Mouse (Mus musculus) right cerebral cortex, postnatal 36 days (tissue): Measurements from ENCODE around the gene Trip4.
A peak's percentile ranks its signal among the peaks of the same experiment; 100 is the strongest.

Experiments
- DNase-seq, 2 experiments: peaks; one replicate each; pipeline ENCODE4 v3.0.0; 2022; ENCODE audit warnings: low spot score in 2 of 2, mixed read lengths in 1 of 2

Gene Trip4

GRCm38 (mm10) chr9:65834628-65835354, 73.8 kb downstream of the Trip4 start:
- DNase-seq, result no peak

DNA sequence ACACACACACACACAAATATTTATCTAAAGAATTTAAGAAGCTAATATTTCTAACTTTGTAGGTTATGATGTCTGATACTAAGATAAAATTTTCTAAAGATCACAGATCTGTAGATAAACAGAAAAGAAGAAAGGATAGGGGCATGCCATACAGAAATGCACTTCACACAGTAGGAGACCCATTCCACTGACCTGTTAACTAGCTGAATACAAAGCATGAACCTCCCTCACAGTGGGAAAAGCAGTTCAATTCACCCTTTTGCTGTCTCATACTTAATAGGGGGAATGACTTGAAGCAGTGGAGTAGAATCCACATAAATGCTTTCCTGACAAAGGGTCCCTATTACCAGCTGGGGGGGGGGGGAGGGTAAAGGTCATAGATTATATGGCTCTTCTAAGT, 75.0 kb downstream of the Trip4 start:
- DNase-seq, result no peak

- DNase-seq, result no peak
These were observed 75.4 kb downstream of the Trip4 start for GRCm38 (mm10) chr9:65833230-65833629.

GRCm38 (mm10) chr9:65832041-65832440, 76.6 kb downstream of the Trip4 start:
- DNase-seq, result no peak

DNA sequence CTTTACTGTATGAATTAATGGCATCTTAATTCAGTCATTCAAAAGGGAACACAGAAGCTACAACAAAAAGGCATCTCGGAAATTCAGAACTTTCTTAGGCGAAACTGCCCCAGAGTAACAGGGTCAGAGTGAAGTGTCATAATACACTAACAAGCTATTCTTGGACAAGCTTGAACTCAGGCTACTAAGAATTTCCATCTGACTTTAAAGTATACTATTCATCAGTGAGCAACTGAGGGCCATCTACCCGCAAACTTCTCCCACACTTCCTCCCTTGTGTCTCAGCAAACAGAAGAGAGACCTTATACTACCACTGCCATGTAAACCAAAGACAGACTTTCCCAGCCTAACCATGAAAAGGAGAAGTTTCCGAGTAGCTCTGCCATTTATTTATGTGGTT, 77.4 kb downstream of the Trip4 start:
- DNase-seq, result no peak

- peak; percentile 12 to 72 for DNase-seq
These were observed 78.3 kb downstream of the Trip4 start for GRCm38 (mm10) chr9:65830255-65830654.

DNA sequence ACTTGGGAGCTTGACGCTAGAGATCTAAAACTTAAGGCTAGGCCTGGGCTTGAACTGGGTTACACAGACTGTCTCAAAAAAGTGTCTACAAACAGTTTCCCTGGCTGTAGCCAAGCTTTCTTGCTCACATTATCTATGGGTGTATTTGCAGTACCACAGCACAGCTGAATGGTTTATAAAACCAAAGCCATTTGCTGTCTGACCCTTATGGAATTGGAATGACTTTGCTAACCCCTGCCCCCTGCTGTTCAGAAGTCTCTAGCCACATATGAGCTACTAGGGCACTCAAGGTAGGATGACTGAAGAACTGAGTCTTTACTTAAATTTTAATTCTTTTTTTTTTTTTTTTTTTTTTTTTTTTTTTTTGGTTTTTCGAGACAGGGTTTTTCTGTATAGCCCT, 79.2 kb downstream of the Trip4 start:
- no peak for DNase-seq

DNA sequence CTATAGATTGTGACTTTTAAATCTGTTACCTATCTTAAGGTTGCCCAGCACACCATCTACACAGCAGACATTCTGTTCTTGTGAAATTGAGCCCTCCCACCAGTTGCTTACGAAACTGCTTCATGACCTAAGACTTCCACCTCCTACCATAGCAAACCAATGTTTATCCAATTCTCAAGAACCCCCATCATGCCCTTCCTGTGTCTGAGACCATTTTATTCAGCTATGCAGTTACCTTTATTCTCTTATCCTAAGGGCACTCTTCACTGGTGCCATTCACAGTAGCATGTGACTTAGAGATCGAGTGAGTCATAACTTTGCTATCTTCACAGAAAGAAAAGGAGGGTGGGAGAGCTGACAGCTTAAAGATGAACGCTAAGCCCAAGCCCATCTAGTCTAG, 80.1 kb downstream of the Trip4 start:
- DNase-seq, result no peak

GRCm38 (mm10) chr9:65828016-65828403, 80.6 kb downstream of the Trip4 start:
- no peak for DNase-seq

GRCm38 (mm10) chr9:65827344-65828015, 81.1 kb downstream of the Trip4 start, which contains the start of gene Zfp609:
Gene Zfp609, minus strand, starts transcription at chr9:65827564.
- peak; percentile 87 to 89 for DNase-seq

DNA sequence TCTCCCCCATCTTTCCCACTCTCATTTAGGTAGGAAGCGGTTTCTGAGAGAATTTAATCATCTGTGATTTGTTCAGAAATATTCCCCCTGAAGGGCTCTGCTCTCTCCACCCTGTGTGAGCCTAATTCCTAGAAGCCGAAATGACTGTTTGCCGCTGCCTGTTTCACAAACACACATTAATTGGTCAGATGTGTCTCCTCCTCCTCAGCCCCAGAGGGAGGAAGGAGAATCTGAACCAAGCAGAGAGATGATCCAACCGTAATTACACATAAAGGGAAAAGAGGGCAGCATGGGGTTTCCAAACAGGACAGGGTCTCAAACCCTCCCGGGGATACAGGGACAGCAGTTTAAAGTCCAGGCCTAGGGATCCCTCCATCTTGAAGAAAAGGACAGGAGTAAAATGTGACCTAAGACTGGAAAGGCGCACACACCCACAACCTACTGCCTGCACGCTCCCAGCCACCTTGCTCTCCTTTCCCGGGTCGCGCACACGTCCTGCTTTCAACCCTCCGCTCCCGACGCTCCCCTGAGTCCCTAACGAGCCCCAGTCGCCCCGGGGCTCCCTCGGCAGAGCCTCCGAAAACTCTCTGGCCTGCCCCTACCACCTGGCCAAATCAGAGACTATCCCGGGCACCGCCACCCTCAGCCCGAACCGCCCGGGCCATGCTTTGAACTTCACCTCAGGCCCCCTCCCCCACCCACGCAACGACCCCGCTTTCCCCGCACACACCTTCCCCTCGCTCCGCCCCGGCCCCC, 81.8 kb downstream of the Trip4 start:
- peak in 1 of 2 experiments; percentile 17 for DNase-seq

- DNase-seq, result no peak
These were observed 82.4 kb downstream of the Trip4 start for GRCm38 (mm10) chr9:65826226-65826587.

DNA sequence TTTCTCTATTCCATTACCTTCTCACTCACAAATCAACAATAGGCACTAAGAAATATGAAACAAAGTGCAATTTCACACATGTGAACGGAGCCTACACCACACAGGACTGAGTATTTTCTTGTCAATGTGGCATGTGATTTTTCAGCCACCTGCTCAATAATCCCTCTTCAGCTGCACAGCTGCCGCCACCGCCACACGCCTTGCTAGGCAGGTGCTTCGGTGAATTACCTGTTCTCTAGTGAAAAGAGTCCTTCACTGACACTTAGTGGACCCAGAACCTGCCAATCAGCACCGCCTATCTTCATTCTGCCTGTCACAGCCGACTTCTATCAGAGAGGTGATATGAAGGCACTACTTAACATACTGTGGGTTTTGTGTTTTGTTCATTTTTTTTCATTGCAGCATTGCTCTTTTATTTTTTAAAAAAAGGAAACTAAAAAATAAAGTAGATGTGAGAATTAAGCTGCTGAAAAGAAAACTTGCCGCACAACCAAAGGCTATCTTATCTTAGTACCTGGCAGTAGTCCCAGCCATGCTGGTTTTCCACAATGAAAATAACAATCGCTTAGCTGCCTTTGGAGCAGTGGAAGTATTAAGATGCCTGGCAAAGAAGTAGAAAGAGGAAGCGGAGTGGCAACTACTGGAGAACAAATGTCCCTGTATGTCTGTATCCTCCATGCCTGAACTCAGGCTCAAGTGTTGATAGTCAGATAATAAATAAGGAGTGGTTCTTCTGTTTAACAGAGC, 84.7 kb downstream of the Trip4 start:
- no peak for DNase-seq

- DNase-seq, result no peak
These were observed 86.6 kb downstream of the Trip4 start for GRCm38 (mm10) chr9:65822011-65822410.

DNA sequence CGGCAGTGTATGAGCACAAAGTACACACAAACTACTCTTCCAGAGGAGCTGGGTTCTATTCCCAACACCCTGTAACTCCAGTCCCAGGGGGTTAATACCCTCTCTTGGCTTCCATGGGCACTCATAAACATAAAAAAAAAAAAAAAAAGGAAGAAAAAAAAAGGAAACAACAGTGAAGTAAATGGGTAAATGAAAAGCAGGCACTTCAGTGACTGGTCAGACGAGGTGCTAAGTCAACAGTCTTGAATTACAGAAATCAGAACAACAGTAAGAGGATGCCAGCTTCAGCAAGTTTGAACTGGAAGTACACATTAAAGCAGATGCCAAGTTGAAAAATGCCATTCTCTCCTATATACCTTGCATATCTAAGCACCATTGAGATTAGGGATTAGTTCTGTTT, 88.3 kb downstream of the Trip4 start:
- no peak for DNase-seq

DNA sequence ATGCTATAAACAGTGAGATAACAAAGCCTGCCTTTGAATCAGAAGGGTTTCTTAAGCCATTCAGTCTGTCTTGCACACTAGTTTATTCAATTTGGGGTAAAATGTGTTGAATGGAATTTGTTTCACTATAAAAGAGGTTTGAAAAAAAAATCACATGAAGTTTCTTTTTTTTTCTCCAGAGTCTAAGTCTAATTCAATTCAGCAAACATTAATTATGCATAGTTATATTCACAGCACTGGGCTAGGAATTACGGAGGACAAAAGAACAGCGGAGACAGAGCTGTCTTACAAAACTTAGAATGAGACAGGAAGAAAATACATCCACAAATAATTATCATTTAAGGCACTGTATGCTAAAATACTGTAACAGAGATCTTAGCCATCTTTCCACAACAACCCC, 90.2 kb downstream of the Trip4 start:
- no peak for DNase-seq

DNA sequence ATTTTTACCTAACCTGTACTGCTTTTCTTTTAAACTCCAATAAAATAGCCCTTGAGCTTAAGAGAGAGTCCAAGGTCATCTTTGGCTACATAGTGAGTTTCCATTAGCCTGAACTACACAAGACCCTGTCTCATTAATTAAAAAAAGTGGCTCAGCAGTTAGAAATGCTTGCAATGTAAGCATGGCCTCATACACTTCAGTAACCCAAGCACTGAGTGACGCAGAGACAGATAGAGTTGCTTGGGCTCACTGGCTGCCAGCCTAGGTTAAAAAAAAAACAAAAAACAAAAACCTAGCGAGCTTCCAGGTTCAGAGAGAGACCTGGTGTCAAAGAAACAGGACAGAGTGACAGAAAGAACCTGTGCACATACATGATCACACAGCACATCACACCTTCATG, 95.8 kb downstream of the Trip4 start:
- DNase-seq, result no peak

DNA sequence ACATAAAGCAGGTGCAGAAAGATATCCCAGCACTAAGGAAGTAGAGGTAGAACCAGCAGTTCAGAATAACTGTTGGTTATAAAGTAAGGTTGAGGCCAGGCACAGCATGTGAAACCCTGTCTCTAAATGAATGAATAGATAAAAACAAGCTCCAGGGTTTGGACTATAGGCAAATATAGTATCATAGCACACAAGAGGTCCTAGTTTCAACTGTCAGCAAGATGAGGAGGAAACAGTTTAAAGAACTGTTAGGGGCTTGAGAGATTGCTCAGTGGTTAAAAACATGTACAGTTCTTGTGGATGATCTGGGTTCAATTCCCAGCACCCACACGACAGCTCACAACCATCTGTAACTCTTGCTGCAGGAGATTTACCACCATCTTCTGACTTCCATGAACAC, 96.8 kb downstream of the Trip4 start:
- DNase-seq, result no peak

DNA sequence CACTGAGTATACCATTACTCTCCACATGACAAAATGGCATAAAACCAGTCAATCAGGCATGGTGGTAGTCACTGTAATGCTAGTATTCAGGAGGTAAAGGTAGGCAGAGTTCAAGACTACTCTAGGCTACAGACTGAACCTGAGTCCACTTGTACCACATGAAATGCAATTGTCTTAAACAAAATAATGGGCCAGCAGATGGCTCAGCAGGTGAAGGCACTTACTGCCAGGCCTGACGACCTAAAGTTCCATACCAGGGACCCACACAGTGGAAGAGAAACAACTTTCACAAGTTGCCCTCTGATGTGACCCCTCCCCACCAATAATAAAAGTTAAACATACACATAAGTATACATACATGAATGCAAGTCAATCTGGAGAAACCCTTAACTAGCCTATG, 100.8 kb downstream of the Trip4 start:
- no peak for DNase-seq

GRCm38 (mm10) chr9:65807251-65807650, 101.3 kb downstream of the Trip4 start:
- no peak for DNase-seq

- no peak for DNase-seq
These were observed 108.8 kb downstream of the Trip4 start for GRCm38 (mm10) chr9:65799770-65800169.

- DNase-seq, result no peak
These were observed 112.9 kb downstream of the Trip4 start for GRCm38 (mm10) chr9:65795651-65796050.
